Mouse (Mus musculus) forebrain, embryonic 16.5 days (tissue): ENCODE measurements around the gene Slfn1. TPM values are rescaled to one million over a fixed set of nuclear protein-coding genes. Genes with fewer than 3 reads are reported as not detected.
"Not testable (repeated sequence)": the region's sequence is repeated elsewhere in the genome, so short reads cannot be mapped to it uniquely, and the experiment has no call there.

Source experiments
- ATAC-seq: fragments of 200-750 bp; cut with Nextera tagmentation; 2 replicates; pipeline ENCODE4 v1.8.0; 2017; ENCODE audit warnings: mild to moderate bottlenecking, moderate library complexity
- H3K27ac ChIP-seq: fragments of 300-500 bp; sonication (generic); 2 replicates; pipeline ENCODE4 v1.5.1; 2014; ENCODE audit warnings: low read length, control low read depth
- H3K27me3 ChIP-seq: fragments of 300-500 bp; sonication (generic); replicated peaks from 2 replicates; pipeline ENCODE4 v1.6.1; 2014; ENCODE audit warnings: low read length; ENCODE audit not compliant: control insufficient read depth, insufficient read depth
- H3K36me3 ChIP-seq: fragments of 300-500 bp; sonication (generic); 2 replicates; pipeline ENCODE4 v1.6.1; 2014; ENCODE audit not compliant: control insufficient read depth, insufficient read depth
- H3K4me1 ChIP-seq: fragments of 300-500 bp; sonication (generic); replicated peaks from 2 replicates; pipeline ENCODE4 v1.6.1; 2014; ENCODE audit warnings: low read length; ENCODE audit not compliant: control insufficient read depth, insufficient read depth
- H3K4me2 ChIP-seq: fragments of 300-500 bp; sonication (generic); 2 replicates; pipeline ENCODE4 v1.6.1; 2014; ENCODE audit warnings: mild to moderate bottlenecking, low read length, control low read depth
- H3K4me3 ChIP-seq: fragments of 300-500 bp; sonication (generic); replicated peaks from 2 replicates; pipeline ENCODE4 v1.5.1; 2014; ENCODE audit warnings: mild to moderate bottlenecking, low read length, control low read depth
- H3K9ac ChIP-seq: fragments of 300-500 bp; sonication (generic); replicated peaks from 2 replicates; pipeline ENCODE4 v1.6.1; 2014; ENCODE audit warnings: low read depth, low read length, control low read depth
- H3K9me3 ChIP-seq: fragments of 300-500 bp; sonication (generic); 2 replicates; pipeline ENCODE4 v1.6.1; 2016; ENCODE audit warnings: low read length; ENCODE audit not compliant: control insufficient read depth
- WGBS: fragments of 180-500 bp; shearing (Covaris S2); extraction: QIAGEN DNeasy Blood & Tissue Kit; methylation state at CpG from one replicate; pipeline ENCODE4 v1.1.7; 2014; 5-methylcytosine and 5-hydroxymethylcytosine counted together
- polyA plus RNA-seq: library from polyadenylated mRNA; unstranded; fragments of >200 nt; fragmentation: Nextera tagmentation; extraction: Ambion mirVana; gene quantifications from 2 replicates; pipeline ENCODE4 v1.2.1, GENCODE M21; 2015

Slfn1 gene
- polyA plus RNA-seq, 1 experiment from 2014 or later, result not detected

DNA sequence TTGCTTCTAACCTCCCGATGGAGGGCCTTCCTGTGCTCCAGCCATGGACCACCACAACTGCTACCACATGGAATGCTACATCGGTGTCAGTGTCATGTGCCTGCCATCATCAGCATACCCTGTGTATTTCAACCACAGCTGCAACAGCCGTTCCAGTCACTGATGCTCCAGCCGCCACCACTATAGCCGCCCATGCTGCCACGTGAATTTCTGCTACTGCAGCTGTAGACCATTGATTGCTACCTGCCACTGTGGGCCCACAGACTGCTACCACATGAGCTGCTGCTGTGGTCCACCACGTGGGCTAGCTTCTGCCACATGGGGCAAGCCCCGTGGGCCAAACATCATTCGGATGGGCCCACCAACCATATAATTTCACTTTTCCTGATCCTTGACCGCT is 31.9 kb upstream of the Slfn1 start:
- H3K36me3 ChIP-seq, result no peaks in the 10 kb centered on the region
- no peak overlapping the region for H3K9ac ChIP-seq
- no peak overlapping the region for H3K27ac ChIP-seq
- no peak overlapping the region for H3K4me2 ChIP-seq
- H3K9me3 ChIP-seq, result no peaks in the 10 kb centered on the region
- WGBS, result 90% methylated on average over 10 of the region's 10 CpGs
- H3K27me3 ChIP-seq, result no peaks in the 10 kb centered on the region
- no peak for ATAC-seq
- H3K4me3 ChIP-seq, result no peak overlapping the region
- no peaks in the 10 kb centered on the region for H3K4me1 ChIP-seq

DNA sequence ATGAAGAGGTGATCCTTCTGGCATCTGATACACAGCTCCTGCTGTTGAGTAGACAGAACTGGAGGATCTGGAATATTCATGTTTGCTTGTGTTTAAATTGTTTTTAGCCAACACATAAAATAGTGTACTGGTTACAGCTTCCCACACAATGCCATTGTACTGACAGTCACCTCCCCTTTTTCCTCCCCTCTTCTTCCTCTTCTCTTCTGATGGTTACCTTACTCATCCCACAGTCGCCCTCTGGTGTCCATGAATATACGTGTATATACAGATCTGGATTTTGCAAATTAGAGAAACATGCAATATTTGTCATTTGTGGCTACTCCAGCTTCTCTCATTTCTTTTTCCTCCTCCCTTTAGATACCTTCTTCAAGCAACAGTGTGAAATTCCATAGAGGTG is 1.5 kb upstream of the Slfn1 start:
- Histone ChIP-seq H3K9me3 (no peaks in the 10 kb centered on the region), H3K4me3 (no peak overlapping the region), H3K4me1 (no peaks in the 10 kb centered on the region), H3K36me3 (no peaks in the 10 kb centered on the region), H3K27me3 (no peaks in the 10 kb centered on the region), H3K27ac (no peak overlapping the region), H3K9ac (no peak overlapping the region), H3K4me2 (no peak overlapping the region)
- 54% methylated on average over 2 of the region's 2 CpGs for WGBS
- ATAC-seq, result no peak

GRCm38 (mm10) chr11:83118056-83118455 is 1.4 kb downstream of the Slfn1 start:
- Histone ChIP-seq H3K9ac (no peak overlapping the region), H3K4me1 (no peaks in the 10 kb centered on the region), H3K4me2 (no peak overlapping the region), H3K9me3 (no peaks in the 10 kb centered on the region), H3K36me3 (no peaks in the 10 kb centered on the region), H3K27me3 (no peaks in the 10 kb centered on the region), H3K27ac (no peak overlapping the region), H3K4me3 (no peak overlapping the region)
- 56% methylated on average over 3 of the region's 3 CpGs for WGBS
- no peak for ATAC-seq

DNA sequence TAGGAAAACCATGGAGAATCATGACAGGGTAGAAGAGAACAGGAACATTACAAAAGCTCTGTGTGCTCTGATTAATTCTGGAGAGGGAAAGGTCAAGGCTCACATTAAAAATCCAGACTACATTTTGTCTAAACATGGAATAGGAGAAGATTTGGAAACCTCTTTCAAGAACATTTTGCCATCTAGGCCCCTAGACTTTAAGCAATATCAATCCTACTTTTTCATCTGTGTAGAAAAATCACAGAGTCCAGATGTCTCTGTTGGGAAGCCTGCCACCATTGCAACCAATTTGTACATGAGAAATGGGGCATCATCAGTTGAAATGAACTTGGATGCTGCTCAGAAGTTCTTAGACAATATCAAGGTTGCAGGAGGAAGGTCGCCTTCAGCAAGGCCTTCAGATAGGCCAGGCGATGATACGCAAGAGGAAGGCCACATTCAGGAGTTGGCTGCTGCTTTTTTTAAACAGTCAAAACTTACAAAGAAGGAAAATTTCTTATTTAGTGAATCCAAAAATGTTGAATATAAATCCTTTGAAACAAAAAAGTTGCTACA is 4.6 kb downstream of the Slfn1 start:
- H3K4me3 ChIP-seq, result no peak overlapping the region
- ATAC-seq, result no peak
- no peaks in the 10 kb centered on the region for H3K27me3 ChIP-seq
- H3K4me1 ChIP-seq, result no peaks in the 10 kb centered on the region
- no peak overlapping the region for H3K9ac ChIP-seq
- 98% methylated on average over 3 of the region's 3 CpGs for WGBS
- H3K4me2 ChIP-seq, result no peak overlapping the region
- H3K36me3 ChIP-seq, result no peaks in the 10 kb centered on the region
- no peak overlapping the region for H3K27ac ChIP-seq
- H3K9me3 ChIP-seq, result no peaks in the 10 kb centered on the region

GRCm38 (mm10) chr11:83123198-83123597 is 6.5 kb downstream of the Slfn1 start:
- 80% methylated on average over 4 of the region's 4 CpGs for WGBS
- no peak for ATAC-seq
- no peaks in the 10 kb centered on the region for H3K9me3 ChIP-seq

GRCm38 (mm10) chr11:83124906-83125305 is 8.3 kb downstream of the Slfn1 start:
- no peak overlapping the region for H3K27ac ChIP-seq
- no peaks in the 10 kb centered on the region for H3K27me3 ChIP-seq
- no peaks in the 10 kb centered on the region for H3K4me1 ChIP-seq
- WGBS, result 84% methylated on average over 2 of the region's 2 CpGs
- H3K4me3 ChIP-seq, result no peak overlapping the region
- no peaks in the 10 kb centered on the region for H3K9me3 ChIP-seq
- no peak overlapping the region for H3K9ac ChIP-seq
- no peaks in the 10 kb centered on the region for H3K36me3 ChIP-seq
- no peak overlapping the region for H3K4me2 ChIP-seq
- ATAC-seq, result no peak

More at GRCm38 (mm10) chr11:83123198-83123597, 6.5 kb downstream of the Slfn1 start:
- H3K27ac ChIP-seq, result no peak overlapping the region
- no peaks in the 10 kb centered on the region for H3K36me3 ChIP-seq
- H3K4me3 ChIP-seq, result no peak overlapping the region
- no peak overlapping the region for H3K9ac ChIP-seq
- no peaks in the 10 kb centered on the region for H3K27me3 ChIP-seq
- H3K4me2 ChIP-seq, result no peak overlapping the region
- no peaks in the 10 kb centered on the region for H3K4me1 ChIP-seq

DNA sequence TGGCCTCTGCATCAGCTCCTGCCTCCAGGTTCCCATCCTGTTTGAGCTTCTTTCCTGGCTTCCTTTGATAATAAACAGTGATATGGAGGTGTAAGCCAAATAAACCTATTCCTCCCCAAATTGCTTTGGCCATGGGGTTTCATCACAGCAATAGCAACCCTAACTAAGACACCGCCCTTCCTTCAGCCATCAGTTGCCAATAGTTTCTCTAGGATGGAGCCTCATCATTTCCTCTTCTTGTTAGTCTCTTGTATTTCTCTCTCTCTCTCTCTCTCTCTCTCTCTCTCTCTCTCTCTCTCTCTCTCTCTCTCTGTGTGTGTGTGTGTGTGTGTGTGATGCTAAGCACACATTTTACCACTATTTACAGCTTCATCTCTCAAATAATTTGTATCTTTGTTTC is 9.0 kb downstream of the Slfn1 start:
- H3K27ac ChIP-seq, ATAC-seq, H3K9ac ChIP-seq, H3K9me3 ChIP-seq, H3K4me3 ChIP-seq, H3K4me1 ChIP-seq, H3K36me3 ChIP-seq, H3K27me3 ChIP-seq, H3K4me2 ChIP-seq: not testable (repeated sequence)
- 80% methylated on average over 1 of the region's 1 CpGs for WGBS

DNA sequence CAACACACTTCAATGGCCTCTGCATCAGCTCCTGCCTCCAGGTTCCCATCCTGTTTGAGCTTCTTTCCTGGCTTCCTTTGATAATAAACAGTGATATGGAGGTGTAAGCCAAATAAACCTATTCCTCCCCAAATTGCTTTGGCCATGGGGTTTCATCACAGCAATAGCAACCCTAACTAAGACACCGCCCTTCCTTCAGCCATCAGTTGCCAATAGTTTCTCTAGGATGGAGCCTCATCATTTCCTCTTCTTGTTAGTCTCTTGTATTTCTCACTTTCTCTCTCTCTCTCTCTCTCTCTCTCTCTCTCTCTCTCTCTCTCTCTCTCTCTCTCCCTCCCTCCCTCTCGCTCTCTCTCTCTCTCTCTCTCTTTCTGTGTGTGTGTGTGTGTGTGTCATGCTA is 20.6 kb downstream of the Slfn1 start:
- not testable (repeated sequence) for H3K9me3 ChIP-seq, H3K27me3 ChIP-seq, H3K9ac ChIP-seq, H3K4me3 ChIP-seq, H3K4me2 ChIP-seq, ATAC-seq, H3K4me1 ChIP-seq, H3K27ac ChIP-seq, H3K36me3 ChIP-seq
- 100% methylated on average over 1 of the region's 2 CpGs for WGBS

GRCm38 (mm10) chr11:83148939-83149338 is 32.3 kb downstream of the Slfn1 start:
- not testable (repeated sequence) for H3K36me3 ChIP-seq, H3K27me3 ChIP-seq, H3K27ac ChIP-seq, H3K9me3 ChIP-seq, H3K4me2 ChIP-seq, H3K9ac ChIP-seq, ATAC-seq, H3K4me1 ChIP-seq, H3K4me3 ChIP-seq
- no CpG with 5 or more reads among the region's 1 CpGs for WGBS
